Mouse (Mus musculus): Measurements from ENCODE around the gene Heg1.
A peak's percentile ranks its signal among the peaks of the same experiment; 100 is the strongest.

Gene Heg1

GRCm38 (mm10) chr16:33755961-33756360 is 71.8 kb downstream of the Heg1 start:
- Histone ChIP-seq H3K4me3 (replicated peaks; ENCODE audit: low read length) (no peak overlapping the region; the same call in 1 of the 2 replicates), H3K4me1 (replicated peaks; ENCODE audit: low read depth, low read length) (peaks cover 36% of the 10 kb centered on the region), H3K36me3 (ENCODE audit: insufficient read depth, low read length) (no peaks in the 10 kb centered on the region), H3K9me3 (ENCODE audit: low read length) (no peaks in the 10 kb centered on the region), H3K27me3 (ENCODE audit: insufficient read depth, low read length) (peaks cover 23% of the 10 kb centered on the region)
- no peak for TF ChIP-seq POU5F1 (IDR thresholded peaks at IDR 0.05; ENCODE audit: borderline replicate concordance, low read length)
- TF ChIP-seq CTCF (conservative IDR thresholded peaks at IDR 0.05; ENCODE audit: low read length) = no peak
- no peak for TF ChIP-seq NANOG (IDR thresholded peaks at IDR 0.05; ENCODE audit: borderline replicate concordance, low read length)

DNA sequence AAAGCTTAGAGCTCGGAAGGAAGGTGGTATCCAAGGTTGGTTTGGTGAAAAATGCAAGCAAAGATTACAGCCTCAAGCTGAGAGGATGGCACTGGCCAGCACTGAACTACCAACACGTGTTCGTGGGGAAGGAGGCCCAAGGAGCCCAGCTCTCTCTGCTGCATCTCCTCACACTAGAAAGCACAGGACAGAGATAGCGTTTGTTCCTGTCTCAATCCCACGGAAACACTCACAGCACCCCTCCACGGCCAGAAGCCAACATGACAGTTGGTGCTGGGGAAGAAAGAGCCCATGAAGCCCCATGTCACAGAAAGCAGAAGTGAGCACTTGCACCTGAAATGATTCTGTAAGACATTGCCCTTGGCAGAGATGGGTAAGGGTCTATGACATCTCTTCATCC is 72.2 kb downstream of the Heg1 start:
- peaks cover 36% of the 10 kb centered on the region for H3K4me1 ChIP-seq (replicated peaks; ENCODE audit: low read depth, low read length)
- no peaks in the 10 kb centered on the region for H3K36me3 ChIP-seq (ENCODE audit: insufficient read depth, low read length)
- TF ChIP-seq CTCF (conservative IDR thresholded peaks at IDR 0.05; ENCODE audit: low read length) (no peak), POU5F1 (IDR thresholded peaks at IDR 0.05; ENCODE audit: borderline replicate concordance, low read length) (no peak), NANOG (IDR thresholded peaks at IDR 0.05; ENCODE audit: borderline replicate concordance, low read length) (no peak)
- no peak overlapping the region for H3K4me3 ChIP-seq (replicated peaks; ENCODE audit: low read length)
- peaks cover 23% of the 10 kb centered on the region for H3K27me3 ChIP-seq (ENCODE audit: insufficient read depth, low read length)
- no peaks in the 10 kb centered on the region for H3K9me3 ChIP-seq (ENCODE audit: low read length)

DNA sequence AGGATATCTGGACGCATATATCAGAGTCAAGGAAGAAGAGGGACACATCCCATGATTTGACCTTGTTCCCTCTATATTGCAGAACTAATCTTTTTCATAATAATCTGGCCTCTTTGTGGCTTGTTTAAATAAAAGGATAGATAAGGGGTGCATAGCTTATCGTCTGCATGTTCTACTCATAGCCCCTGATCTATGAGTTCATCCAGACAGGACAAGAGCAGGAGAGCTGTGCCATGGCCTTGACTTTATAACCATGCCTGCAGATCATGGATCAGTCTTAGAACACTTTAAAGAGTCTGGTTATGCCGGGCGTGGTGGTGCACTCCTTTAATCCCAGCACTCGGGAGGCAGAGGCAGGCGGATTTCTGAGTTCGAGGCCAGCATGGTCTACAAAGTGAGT is 75.0 kb downstream of the Heg1 start:
- peaks cover 17% of the 10 kb centered on the region for H3K27me3 ChIP-seq (ENCODE audit: insufficient read depth, low read length)
- no peaks in the 10 kb centered on the region for H3K9me3 ChIP-seq (ENCODE audit: low read length)
- peaks cover 54% of the 10 kb centered on the region for H3K4me1 ChIP-seq (replicated peaks; ENCODE audit: low read depth, low read length)
- no peaks in the 10 kb centered on the region for H3K36me3 ChIP-seq (ENCODE audit: insufficient read depth, low read length)
- H3K4me3 ChIP-seq (replicated peaks; ENCODE audit: low read length) = no peak overlapping the region
- TF ChIP-seq CTCF (conservative IDR thresholded peaks at IDR 0.05; ENCODE audit: low read length) = no peak
- TF ChIP-seq POU5F1 (IDR thresholded peaks at IDR 0.05; ENCODE audit: borderline replicate concordance, low read length) = no peak
- no peak for TF ChIP-seq NANOG (IDR thresholded peaks at IDR 0.05; ENCODE audit: borderline replicate concordance, low read length)

DNA sequence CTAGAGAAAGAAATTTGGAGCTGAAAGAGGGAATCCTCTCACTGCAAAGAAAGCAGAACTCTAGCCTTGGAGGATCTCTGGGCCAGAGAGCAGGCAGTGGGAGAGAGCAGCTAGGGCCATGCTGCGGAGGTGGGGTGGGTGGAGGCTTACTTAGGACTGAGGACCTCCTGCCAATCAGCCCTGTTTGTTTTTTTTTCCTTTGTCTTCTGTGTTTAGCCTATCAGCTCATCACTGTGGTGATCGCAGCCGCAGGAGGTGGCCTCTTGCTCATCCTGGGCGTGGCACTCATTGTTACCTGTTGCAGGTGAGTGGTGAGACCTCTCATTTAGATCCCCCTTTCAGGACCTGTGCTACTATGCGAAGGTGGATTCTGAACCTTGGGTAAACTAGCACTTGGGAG is 76.4 kb downstream of the Heg1 start:
- Histone ChIP-seq H3K4me1 (replicated peaks; ENCODE audit: low read depth, low read length) (peaks cover 62% of the 10 kb centered on the region), H3K27me3 (ENCODE audit: insufficient read depth, low read length) (peaks cover 11% of the 10 kb centered on the region)

GRCm38 (mm10) chr16:33760996-33761395 is 76.8 kb downstream of the Heg1 start:
- peaks cover 62% of the 10 kb centered on the region for H3K4me1 ChIP-seq (replicated peaks; ENCODE audit: low read depth, low read length)
- no peaks in the 10 kb centered on the region for H3K9me3 ChIP-seq (ENCODE audit: low read length)
- peak overlapping the region; percentile 30 for H3K4me3 ChIP-seq (replicated peaks; ENCODE audit: low read length)
- H3K27me3 ChIP-seq (ENCODE audit: insufficient read depth, low read length) = peaks cover 6% of the 10 kb centered on the region
- TF ChIP-seq CTCF (conservative IDR thresholded peaks at IDR 0.05; ENCODE audit: low read length) = no peak
- no peak for TF ChIP-seq POU5F1 (IDR thresholded peaks at IDR 0.05; ENCODE audit: borderline replicate concordance, low read length)
- no peak for TF ChIP-seq NANOG (IDR thresholded peaks at IDR 0.05; ENCODE audit: borderline replicate concordance, low read length)
- H3K36me3 ChIP-seq (ENCODE audit: insufficient read depth, low read length) = no peaks in the 10 kb centered on the region

More for the DNA sequence above, 76.4 kb downstream of the Heg1 start:
- no peaks in the 10 kb centered on the region for H3K9me3 ChIP-seq (ENCODE audit: low read length)
- H3K36me3 ChIP-seq (ENCODE audit: insufficient read depth, low read length) = no peaks in the 10 kb centered on the region
- H3K4me3 ChIP-seq (replicated peaks; ENCODE audit: low read length) = peak overlapping the region; percentile 30
- no peak for TF ChIP-seq NANOG (IDR thresholded peaks at IDR 0.05; ENCODE audit: borderline replicate concordance, low read length)
- TF ChIP-seq CTCF (conservative IDR thresholded peaks at IDR 0.05; ENCODE audit: low read length) = no peak
- no peak for TF ChIP-seq POU5F1 (IDR thresholded peaks at IDR 0.05; ENCODE audit: borderline replicate concordance, low read length)

- Histone ChIP-seq H3K4me1 (replicated peaks; ENCODE audit: low read depth, low read length) (peaks cover 76% of the 10 kb centered on the region), H3K27me3 (ENCODE audit: insufficient read depth, low read length) (peaks cover 24% of the 10 kb centered on the region), H3K4me3 (replicated peaks; ENCODE audit: low read length) (no peak overlapping the region), H3K36me3 (ENCODE audit: insufficient read depth, low read length) (no peaks in the 10 kb centered on the region), H3K9me3 (ENCODE audit: low read length) (no peaks in the 10 kb centered on the region)
- TF ChIP-seq CTCF (conservative IDR thresholded peaks at IDR 0.05; ENCODE audit: low read length) = no peak
- no peak for TF ChIP-seq POU5F1 (IDR thresholded peaks at IDR 0.05; ENCODE audit: borderline replicate concordance, low read length)
- TF ChIP-seq NANOG (IDR thresholded peaks at IDR 0.05; ENCODE audit: borderline replicate concordance, low read length) = no peak
Measured at GRCm38 (mm10) chr16:33764501-33765193, 80.5 kb downstream of the Heg1 start.

DNA sequence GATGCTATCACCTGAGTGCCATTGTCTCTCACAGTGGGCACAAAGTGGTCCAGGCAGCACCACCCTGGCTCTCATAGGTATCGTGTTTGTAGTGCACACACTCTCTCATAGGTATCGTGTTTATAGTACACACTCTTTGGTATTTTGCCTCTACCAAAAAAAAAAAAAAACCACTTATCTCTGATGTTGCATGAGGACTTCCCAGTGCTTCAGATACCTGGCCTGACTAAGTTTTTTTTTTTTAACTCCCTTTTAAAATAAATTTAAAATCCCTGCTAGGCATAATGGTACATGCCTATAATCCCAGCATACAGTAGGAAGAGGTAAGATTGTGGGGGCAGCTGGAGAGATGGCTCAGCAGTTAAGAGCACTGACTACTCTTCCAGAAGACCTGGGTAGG is 81.3 kb downstream of the Heg1 start:
- no peak for TF ChIP-seq POU5F1 (IDR thresholded peaks at IDR 0.05; ENCODE audit: borderline replicate concordance, low read length)
- TF ChIP-seq CTCF (conservative IDR thresholded peaks at IDR 0.05; ENCODE audit: low read length) = no peak
- TF ChIP-seq NANOG (IDR thresholded peaks at IDR 0.05; ENCODE audit: borderline replicate concordance, low read length) = no peak
- Histone ChIP-seq H3K4me1 (replicated peaks; ENCODE audit: low read depth, low read length) (peaks cover 70% of the 10 kb centered on the region), H3K27me3 (ENCODE audit: insufficient read depth, low read length) (peaks cover 28% of the 10 kb centered on the region)

DNA sequence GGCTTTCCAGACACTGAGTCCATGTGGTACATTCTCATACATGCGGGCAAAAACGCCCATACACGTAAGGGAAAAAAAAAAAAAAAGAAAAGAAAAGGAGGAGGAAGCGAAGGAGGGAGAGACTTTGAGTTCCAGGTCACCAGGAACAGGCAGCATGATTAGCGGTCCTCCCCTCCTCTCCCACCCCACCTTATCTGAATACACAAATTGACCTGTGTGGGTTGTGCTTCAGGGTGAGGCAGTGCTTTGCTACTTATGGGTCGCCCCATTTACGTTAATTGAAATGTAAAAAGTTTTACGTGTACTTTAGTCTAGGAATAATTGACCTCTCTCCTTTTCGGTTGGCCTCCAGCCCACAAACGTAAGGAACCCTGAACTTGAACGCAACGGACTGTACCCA is 82.1 kb downstream of the Heg1 start:
- Histone ChIP-seq H3K27me3 (ENCODE audit: insufficient read depth, low read length) (peaks cover 28% of the 10 kb centered on the region), H3K4me3 (replicated peaks; ENCODE audit: low read length) (peak overlapping the region; percentile 59), H3K4me1 (replicated peaks; ENCODE audit: low read depth, low read length) (peaks cover 62% of the 10 kb centered on the region), H3K36me3 (ENCODE audit: insufficient read depth, low read length) (no peaks in the 10 kb centered on the region), H3K9me3 (ENCODE audit: low read length) (no peaks in the 10 kb centered on the region)
- TF ChIP-seq CTCF (conservative IDR thresholded peaks at IDR 0.05; ENCODE audit: low read length) (no peak), POU5F1 (IDR thresholded peaks at IDR 0.05; ENCODE audit: borderline replicate concordance, low read length) (no peak), NANOG (IDR thresholded peaks at IDR 0.05; ENCODE audit: borderline replicate concordance, low read length) (no peak)

More for the DNA sequence above, 81.3 kb downstream of the Heg1 start:
- H3K9me3 ChIP-seq (ENCODE audit: low read length) = no peaks in the 10 kb centered on the region
- no peak overlapping the region for H3K4me3 ChIP-seq (replicated peaks; ENCODE audit: low read length)
- no peaks in the 10 kb centered on the region for H3K36me3 ChIP-seq (ENCODE audit: insufficient read depth, low read length)

GRCm38 (mm10) chr16:33766757-33767156 is 82.6 kb downstream of the Heg1 start:
- peaks cover 57% of the 10 kb centered on the region for H3K4me1 ChIP-seq (replicated peaks; ENCODE audit: low read depth, low read length)
- no peaks in the 10 kb centered on the region for H3K9me3 ChIP-seq (ENCODE audit: low read length)
- H3K4me3 ChIP-seq (replicated peaks; ENCODE audit: low read length) = peak overlapping the region; percentile 59

More at GRCm38 (mm10) chr16:33766757-33767156, 82.6 kb downstream of the Heg1 start:
- TF ChIP-seq NANOG (IDR thresholded peaks at IDR 0.05; ENCODE audit: borderline replicate concordance, low read length) (no peak), POU5F1 (IDR thresholded peaks at IDR 0.05; ENCODE audit: borderline replicate concordance, low read length) (no peak), CTCF (conservative IDR thresholded peaks at IDR 0.05; ENCODE audit: low read length) (no peak)
- H3K36me3 ChIP-seq (ENCODE audit: insufficient read depth, low read length) = no peaks in the 10 kb centered on the region
- H3K27me3 ChIP-seq (ENCODE audit: insufficient read depth, low read length) = peaks cover 25% of the 10 kb centered on the region

Measured in E14TG2a.4 (cell line).